ENCODE assay signal across 8 mouse cellular contexts in the genomic region with DNA sequence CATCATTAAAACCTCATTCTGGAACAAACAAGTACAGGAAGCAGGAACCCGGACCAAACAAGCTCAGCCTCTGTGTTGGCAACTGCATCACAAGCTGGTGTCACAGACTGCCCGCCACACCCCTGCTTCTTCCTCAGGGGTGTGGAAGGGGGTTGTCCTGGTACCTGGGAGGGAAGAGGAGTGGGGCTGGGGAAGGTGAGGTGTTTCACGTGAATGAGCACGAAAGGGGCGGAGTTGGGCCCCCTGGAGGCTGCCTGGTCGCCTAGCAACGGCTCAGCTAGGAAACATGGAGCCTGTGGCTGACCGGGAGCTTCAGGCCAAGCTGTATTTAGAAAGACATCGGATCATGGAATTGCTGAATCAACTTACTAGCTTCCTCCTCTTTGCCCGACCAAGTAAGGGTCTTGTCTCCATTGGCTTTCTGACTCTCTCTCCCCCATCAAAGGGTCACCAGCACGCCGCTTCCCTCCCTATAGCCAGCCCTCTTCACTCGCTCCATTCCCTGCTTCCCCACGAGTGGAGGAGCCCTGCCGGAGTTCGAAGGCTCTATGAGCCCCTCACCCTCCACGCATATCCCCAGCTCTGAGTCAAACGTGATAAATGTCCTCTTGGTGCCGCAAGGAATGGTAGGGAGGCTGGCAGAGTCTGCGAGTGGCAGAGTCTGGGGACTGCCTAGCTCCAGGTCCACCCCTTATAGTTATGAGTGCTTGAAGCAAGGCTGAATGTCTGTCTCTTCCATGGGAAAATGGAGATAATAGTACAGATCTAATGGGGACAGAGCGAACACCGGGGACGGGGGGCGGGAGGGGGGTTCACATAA. TPM values are rescaled to one million over a fixed set of nuclear protein-coding genes. Genes with fewer than 3 reads are reported as not detected.
DNase-seq lines count a peak whose midpoint lies in the region; ATAC-seq lines count a peak whose summit lies in the region.

A gene (plus strand): TSS at position 51 of the 820 bp plus-strand sequence.

- peaks cover 7% of the 10 kb centered on the region; the same call in 1 of the 2 replicates for H3K4me1 ChIP-seq in lung, embryonic 15.5 days
- H3K4me1 ChIP-seq in forebrain, embryonic 13.5 days, result peaks cover 13% of the 10 kb centered on the region
- peaks cover 9% of the 10 kb centered on the region for H3K4me1 ChIP-seq in limb, embryonic 13.5 days

- peak within 1 kb of the TSS; percentile 24 for H3K4me3 ChIP-seq in lung, embryonic 15.5 days
- peak within 1 kb of the TSS; percentile 36 for H3K4me3 ChIP-seq in forebrain, embryonic 13.5 days
- peak within 1 kb of the TSS; percentile 39 for H3K4me3 ChIP-seq in limb, embryonic 13.5 days

- no peak within 1 kb of the TSS for H3K9ac ChIP-seq in lung, embryonic 15.5 days
- H3K9ac ChIP-seq in forebrain, embryonic 13.5 days, result peak within 1 kb of the TSS; percentile 56
- H3K9ac ChIP-seq in limb, embryonic 13.5 days, result peak within 1 kb of the TSS; percentile 63

- H3K27ac ChIP-seq in lung, embryonic 15.5 days, result no peak within 1 kb of the TSS
- H3K27ac ChIP-seq in forebrain, embryonic 13.5 days, result peak within 1 kb of the TSS; percentile 14; the same call in 1 of the 2 replicates
- no peak within 1 kb of the TSS for H3K27ac ChIP-seq in limb, embryonic 13.5 days

- DNase-seq in lung, postnatal 4 days, result no peak
- peak; percentile 7 to 10 for DNase-seq in kidney, adult 8-10 months
- DNase-seq in retina, postnatal 1 day, result peak; percentile 67
- no peak for DNase-seq in MN1 (ENCODE audit: low spot score)

- H3K4me2 ChIP-seq in lung, embryonic 15.5 days, result peak within 1 kb of the TSS; percentile 54
- peak within 1 kb of the TSS; percentile 65 for H3K4me2 ChIP-seq in forebrain, embryonic 13.5 days
- H3K4me2 ChIP-seq in limb, embryonic 13.5 days (replicated peaks), result peak within 1 kb of the TSS; percentile 68

- no peaks in the 10 kb centered on the region for H3K27me3 ChIP-seq in lung, embryonic 15.5 days
- H3K27me3 ChIP-seq in forebrain, embryonic 13.5 days, result no peaks in the 10 kb centered on the region
- H3K27me3 ChIP-seq in limb, embryonic 13.5 days, result no peaks in the 10 kb centered on the region

- no peaks in the 10 kb centered on the region for H3K36me3 ChIP-seq in lung, embryonic 15.5 days
- H3K36me3 ChIP-seq in forebrain, embryonic 13.5 days (ENCODE audit: poor library complexity, severe bottlenecking), result no peaks in the 10 kb centered on the region
- no peaks in the 10 kb centered on the region for H3K36me3 ChIP-seq in limb, embryonic 13.5 days

- no peaks in the 10 kb centered on the region for H3K9me3 ChIP-seq in lung, embryonic 15.5 days
- no peaks in the 10 kb centered on the region for H3K9me3 ChIP-seq in forebrain, embryonic 13.5 days (replicated peaks)
- H3K9me3 ChIP-seq in limb, embryonic 13.5 days, result no peaks in the 10 kb centered on the region

- 9% methylated on average over 24 of the region's 24 CpGs for WGBS in lung, embryonic 15.5 days
- WGBS in forebrain, embryonic 13.5 days, result 6% methylated on average over 24 of the region's 24 CpGs
- 11% methylated on average over 24 of the region's 24 CpGs for WGBS in limb, embryonic 13.5 days

- no peak for ATAC-seq in lung, embryonic 15.5 days (ENCODE audit: borderline replicate concordance, extremely low read depth, low FRiP score, low TSS enrichment)
- ATAC-seq in forebrain, embryonic 13.5 days, result peak; percentile 74
- no peak for ATAC-seq in limb, embryonic 13.5 days (ENCODE audit: low FRiP score, low read depth)
- ATAC-seq in erythroid progenitor cell, adult 5-6 weeks (replicated peaks; ENCODE audit: low FRiP score, poor library complexity, severe bottlenecking), result no peak

RNA-seq across cellular contexts. Expression of the gene that starts here (rescaled TPM):
- polyA plus RNA-seq in lung, embryonic 15.5 days (2015; fragmentation: Nextera tagmentation; extraction: Ambion mirVana), result 2.2 and 2.6 TPM in 2 replicates
- 1.0 and 1.6 TPM in 2 replicates for polyA plus RNA-seq in forebrain, embryonic 13.5 days (2015; fragmentation: Nextera tagmentation; extraction: Ambion mirVana)
- 0.31 TPM in 2 replicates for polyA plus RNA-seq in limb, embryonic 13.5 days (2015; fragmentation: Nextera tagmentation; extraction: Ambion mirVana)
- total RNA-seq in erythroid progenitor cell, adult 5-6 weeks (2015; ENCODE audit: low replicate concordance), result not detected in 2 replicates
- not detected in 2 replicates for total RNA-seq in erythroid progenitor cell, adult 5-6 weeks (2017; ENCODE audit: low replicate concordance)

Comparison
In these comparisons a context has a peak if more than half of its experiments do, and no peak if none do; other contexts are left out.
1. DNase-seq: peak in kidney, adult 8-10 months (2 of 2) and retina, postnatal 1 day (single experiment); none in lung, postnatal 4 days (0 of 2) and MN1 (single experiment).
2. Peak in every context shown above with its lines, with median percentiles within 50 percentile points of each other: H3K4me2 ChIP-seq and H3K4me3 ChIP-seq.